Mouse (Mus musculus): ENCODE measurements around the gene Morn4. TPM values are rescaled to one million over a fixed set of nuclear protein-coding genes. Genes with fewer than 3 reads are reported as not detected.

The Morn4 gene
- total RNA-seq, 2 experiments from 2014 or later = 71.3 to 73.3 TPM

DNA sequence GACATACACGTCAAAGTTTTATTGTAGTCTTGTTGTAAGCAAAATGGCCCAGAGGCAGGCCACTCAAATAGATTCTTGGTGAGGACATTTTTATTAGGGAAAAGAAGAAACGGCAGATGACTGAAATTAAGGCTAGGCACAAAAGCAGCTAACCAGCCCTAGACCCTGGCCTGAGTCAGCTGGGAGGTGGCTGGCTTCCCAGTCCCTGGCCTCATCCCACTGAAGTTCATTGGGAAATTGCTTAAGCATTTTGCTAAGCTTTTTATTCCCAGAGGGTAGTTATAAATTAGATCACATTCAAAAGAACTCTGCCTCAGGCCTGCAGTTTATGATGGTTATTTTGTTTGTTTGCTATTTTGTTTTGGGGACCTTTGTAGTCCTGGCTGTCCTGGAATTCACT is 30.3 kb downstream of the Morn4 start:
- no peak for DNase-seq (ENCODE audit: extremely low spot score in 1 of 2, low spot score in 2 of 2)
- intact Hi-C loops (cut with DNase I) = no loop called here

DNA sequence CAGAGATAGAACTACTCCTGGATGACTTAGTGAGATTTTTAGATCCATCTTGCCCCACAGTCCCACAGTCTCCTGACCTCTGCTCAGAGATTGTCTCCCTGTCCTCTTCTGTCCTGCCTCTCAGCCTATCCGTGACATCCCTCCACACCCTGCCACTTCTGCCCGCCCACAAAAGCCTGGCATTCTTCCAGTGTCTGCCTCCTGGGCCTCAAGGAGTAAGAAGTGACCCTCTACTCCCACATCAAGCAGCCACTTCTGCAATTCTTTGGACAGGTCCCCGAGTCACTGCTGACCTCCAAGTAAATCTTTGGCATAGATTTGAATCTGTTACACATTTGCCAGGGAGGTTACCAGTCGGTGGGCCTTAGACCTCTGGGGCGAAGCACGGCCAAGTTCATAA is 31.9 kb downstream of the Morn4 start:
- intact Hi-C loops (cut with DNase I) = no loop called here
- DNase-seq (ENCODE audit: extremely low spot score in 1 of 2, low spot score in 2 of 2) = no peak

DNA sequence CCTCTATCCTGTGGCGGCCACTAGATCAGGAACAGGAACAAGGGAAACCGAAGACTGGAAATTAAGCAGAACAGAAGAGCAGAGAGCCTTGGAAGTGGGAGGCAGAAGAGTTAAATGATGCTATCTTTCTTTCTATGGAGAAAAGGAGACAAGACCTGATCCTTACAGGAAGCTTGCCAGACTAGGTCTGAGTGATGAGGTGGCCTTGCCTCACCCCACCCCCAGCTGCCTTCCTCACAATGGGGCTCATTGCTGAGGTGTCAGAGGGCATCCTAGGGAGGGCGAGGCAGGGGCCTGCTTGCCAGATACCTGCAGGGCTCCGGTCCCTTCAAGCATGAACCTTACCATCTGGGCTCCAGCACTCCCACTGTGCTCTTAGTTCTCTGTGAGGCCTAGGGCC is 34.2 kb downstream of the Morn4 start, which contains the start of gene 4933411K16Rik:
4933411K16Rik (plus strand) TSS at position 301 of the 400 bp plus-strand sequence.
- intact Hi-C loops (cut with DNase I) = no loop called here
- DNase-seq (ENCODE audit: extremely low spot score in 1 of 2, low spot score in 2 of 2) = no peak

DNA sequence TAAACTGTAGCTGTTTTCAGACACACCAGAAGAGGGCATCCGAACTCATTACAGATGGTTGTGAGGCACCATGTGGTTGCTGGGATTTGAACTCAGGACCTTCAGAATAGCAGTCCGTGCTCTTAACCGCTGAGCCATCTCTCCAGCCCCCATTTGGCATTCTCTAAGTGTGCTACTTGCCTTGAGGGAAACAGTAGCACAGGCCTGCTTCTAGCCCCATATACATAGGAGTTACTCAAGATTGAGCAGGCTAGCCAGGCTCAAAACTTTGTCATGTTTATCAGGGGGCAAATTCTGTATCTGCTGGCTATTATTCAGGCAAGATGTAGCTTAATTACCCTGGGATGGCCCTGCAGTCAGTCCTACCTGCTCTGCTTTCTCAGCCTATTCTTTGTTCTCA is 34.8 kb downstream of the Morn4 start:
- intact Hi-C loops (cut with DNase I) = no loop called here
- DNase-seq (ENCODE audit: extremely low spot score in 1 of 2, low spot score in 2 of 2) = no peak

DNA sequence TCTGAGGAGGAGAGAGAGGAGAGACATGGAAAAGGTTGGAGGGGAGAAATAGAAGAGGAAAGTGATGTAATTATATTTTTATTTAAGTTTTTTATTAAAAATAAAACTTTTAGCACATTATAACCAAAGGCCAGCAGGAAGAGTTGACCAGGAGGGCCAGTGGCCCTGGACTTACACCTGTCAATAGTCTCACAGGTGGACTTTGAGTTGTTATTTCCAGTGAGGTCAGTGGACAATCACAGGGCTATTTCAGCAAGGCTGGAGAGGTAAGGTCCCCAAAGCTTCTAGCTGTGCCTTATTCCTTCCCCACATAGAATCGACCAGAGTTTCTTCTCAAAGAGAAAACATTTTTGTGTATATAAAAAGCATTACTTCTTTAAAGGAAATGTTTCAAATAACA is 35.9 kb downstream of the Morn4 start:
- intact Hi-C loops (cut with DNase I) = no loop called here
- DNase-seq (ENCODE audit: extremely low spot score in 1 of 2, low spot score in 2 of 2) = no peak

DNA sequence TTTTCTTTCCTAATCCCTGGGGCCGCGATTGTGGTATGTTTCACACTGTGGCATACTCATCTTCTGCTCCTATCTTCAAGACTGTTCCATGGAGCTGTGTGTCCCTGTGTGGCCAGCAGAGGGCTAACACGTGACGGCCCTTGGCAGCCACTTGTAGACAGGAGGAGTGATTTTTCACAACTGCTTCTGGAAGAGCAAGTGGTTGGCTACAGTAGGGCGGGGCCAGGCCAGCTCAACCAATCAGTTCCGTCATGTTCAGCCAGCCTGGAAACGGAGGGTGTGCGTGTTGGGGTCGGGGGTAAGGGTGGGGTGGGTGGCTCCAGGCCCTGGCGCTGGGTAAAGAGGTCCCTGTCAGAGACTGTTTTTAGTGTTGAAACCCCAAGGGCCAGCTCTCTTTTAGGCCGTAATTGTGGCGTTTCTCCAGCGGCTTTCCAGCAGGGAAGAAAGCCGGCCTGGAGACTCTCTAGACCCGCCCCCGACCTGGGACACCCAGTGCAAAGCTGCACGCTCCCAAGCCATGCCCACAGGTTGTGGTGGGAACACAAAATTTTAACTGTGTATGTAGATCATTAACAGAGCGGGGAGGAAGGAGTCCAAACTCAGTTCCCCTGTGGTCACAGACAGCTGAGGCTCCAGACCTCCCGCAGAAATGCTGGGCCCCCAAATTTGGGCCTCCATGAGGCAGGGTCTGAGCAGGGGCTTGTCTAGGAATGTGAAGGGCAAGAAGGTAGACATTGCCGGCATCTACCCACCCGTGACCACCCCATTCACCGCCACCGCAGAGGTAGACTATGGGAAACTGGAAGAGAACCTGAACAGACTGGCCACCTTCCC is 40.7 kb downstream of the Morn4 start, which contains the start of gene Hoga1:
Hoga1 (plus strand) TSS at position 342 of the 834 bp plus-strand sequence.
- DNase-seq (ENCODE audit: extremely low spot score in 1 of 2, low spot score in 2 of 2) = peak; percentile 64 to 87
- intact Hi-C loops (cut with DNase I) = no loop called here

DNA sequence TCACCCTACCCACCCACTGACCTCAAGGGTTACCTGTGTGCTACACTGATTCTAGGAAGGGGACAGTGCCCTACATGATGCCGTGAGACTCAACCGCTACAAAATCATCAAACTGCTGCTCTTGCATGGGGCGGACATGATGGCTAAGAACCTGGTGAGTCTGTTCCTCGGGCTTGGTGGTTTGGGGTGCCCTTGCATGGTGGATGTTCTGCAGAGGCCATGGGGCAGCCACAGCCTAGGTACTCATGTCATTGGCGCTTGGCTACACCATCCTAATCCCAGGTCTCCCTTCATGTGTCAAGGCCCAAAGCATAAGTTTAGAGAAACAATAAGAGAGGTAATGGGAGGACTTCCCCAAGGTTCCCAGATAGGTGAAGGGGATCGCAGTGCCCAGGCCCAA is 42.2 kb downstream of the Morn4 start:
- intact Hi-C loops (cut with DNase I) = loop anchor here (5.0 kb wide), 1 partner anchor 123 kb away; no protein-coding TSS in a partner anchor

DNA sequence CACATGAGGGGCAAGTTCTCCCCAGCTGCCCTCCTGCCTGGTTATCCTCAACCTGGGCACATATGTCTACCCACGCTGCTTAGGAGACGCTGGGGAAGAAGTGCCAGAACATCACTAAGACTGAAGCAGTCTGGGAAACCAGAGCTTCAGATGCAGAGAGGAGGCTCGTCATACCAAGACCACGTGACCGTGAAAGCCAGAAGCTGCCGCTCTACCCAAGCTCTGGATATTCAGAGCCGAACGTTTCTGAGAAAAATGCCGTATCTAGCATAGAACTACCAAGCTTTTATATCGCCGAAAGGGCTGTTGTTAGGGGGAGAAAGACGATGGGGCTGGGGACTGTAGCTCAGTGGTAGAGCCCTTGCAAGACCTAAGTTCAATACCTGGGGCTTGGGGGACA is 47.8 kb downstream of the Morn4 start:
- no peak for DNase-seq (ENCODE audit: extremely low spot score in 1 of 2, low spot score in 2 of 2)
- intact Hi-C loops (cut with DNase I) = loop anchor here (5.0 kb wide), 1 partner anchor 109 kb away; the partner anchor contains the start of gene Marveld1

More for the DNA sequence above, 42.2 kb downstream of the Morn4 start:
- DNase-seq (ENCODE audit: extremely low spot score in 1 of 2, low spot score in 2 of 2) = no peak

DNA sequence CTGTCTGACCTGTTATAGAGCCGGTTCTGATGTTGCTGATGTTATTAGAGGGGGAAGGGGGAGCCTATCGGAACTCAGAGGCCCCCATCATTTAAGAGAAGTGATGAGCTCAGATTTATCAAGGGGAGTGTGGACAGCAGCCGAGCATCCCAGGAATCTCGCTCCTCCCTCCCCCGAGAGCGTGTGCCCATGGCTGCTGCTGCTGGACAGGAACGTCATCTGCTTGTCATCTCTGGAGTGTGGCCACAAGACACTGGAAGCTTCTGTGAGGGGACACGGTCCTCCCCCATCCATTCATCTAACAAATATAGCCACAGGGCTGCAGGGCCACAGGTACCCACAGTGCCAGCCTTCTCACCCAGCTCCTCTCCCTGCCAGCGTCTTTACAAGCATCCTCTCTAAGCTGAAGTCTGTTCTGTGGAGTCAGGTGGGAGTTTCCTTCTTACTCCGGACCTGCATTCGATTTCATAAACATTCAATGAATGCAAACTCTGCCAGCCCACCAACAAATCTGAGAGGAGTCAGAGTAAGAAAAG is 48.9 kb downstream of the Morn4 start:
- intact Hi-C loops (cut with DNase I) = loop anchor here (5.0 kb wide), 1 partner anchor 110 kb away; the partner anchor contains the start of gene Marveld1
- no peak for DNase-seq (ENCODE audit: extremely low spot score in 1 of 2, low spot score in 2 of 2)

DNA sequence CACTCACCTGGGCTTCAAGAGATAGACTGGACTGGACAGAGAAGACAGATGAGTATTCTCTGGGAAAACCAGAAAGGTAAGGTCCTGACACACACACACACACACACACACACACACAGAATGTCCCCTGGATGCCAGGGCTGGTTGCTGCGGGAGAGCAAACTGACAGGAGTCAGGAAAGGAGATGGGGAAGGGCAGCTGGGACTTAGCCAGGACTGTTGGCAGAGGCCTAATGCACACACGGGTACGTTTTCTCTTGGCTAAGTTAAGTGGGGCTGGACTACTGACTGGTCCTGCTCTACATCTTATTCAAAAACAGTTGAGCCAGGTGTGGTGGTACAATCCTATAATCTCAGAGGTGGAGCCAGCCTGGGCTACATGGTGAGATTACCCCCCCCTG is 49.8 kb downstream of the Morn4 start:
- DNase-seq (ENCODE audit: extremely low spot score in 1 of 2, low spot score in 2 of 2) = no peak
- intact Hi-C loops (cut with DNase I) = loop anchor here (5.0 kb wide), 1 partner anchor 111 kb away; the partner anchor contains the start of gene Marveld1

DNA sequence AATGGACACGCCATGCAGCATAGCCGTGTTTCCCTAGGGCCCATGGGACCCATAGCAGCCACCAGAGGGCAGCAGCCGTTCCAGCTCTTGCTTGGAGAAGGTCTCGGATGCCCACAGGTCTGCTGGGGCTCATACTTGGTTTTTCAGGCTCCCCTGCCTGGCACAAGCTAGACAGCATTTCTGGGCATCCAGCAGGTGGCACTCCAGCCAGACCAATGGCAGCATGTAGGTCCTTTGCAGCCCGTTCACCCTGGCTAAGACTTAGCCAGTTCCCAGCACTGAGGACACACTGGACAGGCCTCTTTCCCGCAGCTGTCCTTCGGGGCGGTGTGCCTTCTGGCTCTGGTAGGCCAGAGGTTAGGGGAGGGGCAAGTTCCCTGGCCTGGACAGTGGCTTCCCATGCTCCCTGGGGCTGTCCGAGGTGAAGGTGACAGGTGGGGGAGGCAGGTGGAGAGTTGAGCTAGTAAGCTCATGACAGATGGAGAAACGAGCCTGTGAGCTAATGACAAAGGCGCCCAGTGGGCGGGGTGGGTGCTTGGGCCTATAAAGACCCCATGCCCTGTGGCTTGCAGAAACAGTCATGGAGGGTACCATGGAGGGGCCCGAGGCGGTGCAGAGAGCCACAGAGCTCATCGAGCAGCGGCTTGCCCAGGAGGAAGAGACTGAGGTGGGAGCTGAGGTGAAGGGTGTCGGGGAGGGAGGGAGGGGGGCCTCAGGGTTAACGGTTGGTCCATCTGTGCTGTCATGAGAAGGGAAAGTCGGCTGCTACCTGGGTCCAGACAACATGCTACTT is 50.5 kb downstream of the Morn4 start, which contains the start of gene Ankrd2:
Ankrd2 (plus strand) TSS at position 545 of the 793 bp plus-strand sequence.
- peak; percentile 69 to 89 for DNase-seq (ENCODE audit: extremely low spot score in 1 of 2, low spot score in 2 of 2)
- intact Hi-C loops (cut with DNase I) = loop anchor here (5.0 kb wide), 1 partner anchor 112 kb away; the partner anchor contains the start of gene Marveld1

DNA sequence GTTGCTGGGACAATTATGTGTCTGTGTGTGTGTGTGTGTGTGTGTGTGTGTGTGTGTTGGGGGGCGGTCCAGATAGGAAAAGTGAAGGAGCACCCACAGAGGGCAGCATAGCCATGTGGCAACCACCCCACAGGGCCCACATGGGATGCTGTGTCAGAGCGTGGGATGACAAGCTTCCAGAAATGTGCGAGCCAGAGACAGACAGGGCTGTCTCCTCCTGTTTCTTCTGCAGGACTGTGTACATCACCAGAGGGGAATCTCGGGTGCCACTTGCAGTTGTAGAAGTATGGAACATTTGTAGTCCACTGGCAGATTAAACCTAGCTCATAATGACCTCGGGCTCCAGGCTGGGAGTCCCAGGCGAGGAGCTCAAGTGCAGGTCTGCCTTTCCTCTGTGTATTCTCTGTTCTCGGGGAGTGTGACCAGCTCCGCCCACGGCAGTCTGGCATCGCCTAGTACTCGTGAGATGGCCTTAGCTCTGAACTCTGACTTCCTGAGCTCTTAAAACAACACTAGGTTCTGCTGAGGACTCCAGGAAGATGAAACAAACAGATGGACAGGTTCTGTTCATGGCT is 51.2 kb downstream of the Morn4 start:
- intact Hi-C loops (cut with DNase I) = loop anchor here (5.0 kb wide), 1 partner anchor 112 kb away; the partner anchor contains the start of gene Marveld1
- no peak for DNase-seq (ENCODE audit: extremely low spot score in 1 of 2, low spot score in 2 of 2)

DNA sequence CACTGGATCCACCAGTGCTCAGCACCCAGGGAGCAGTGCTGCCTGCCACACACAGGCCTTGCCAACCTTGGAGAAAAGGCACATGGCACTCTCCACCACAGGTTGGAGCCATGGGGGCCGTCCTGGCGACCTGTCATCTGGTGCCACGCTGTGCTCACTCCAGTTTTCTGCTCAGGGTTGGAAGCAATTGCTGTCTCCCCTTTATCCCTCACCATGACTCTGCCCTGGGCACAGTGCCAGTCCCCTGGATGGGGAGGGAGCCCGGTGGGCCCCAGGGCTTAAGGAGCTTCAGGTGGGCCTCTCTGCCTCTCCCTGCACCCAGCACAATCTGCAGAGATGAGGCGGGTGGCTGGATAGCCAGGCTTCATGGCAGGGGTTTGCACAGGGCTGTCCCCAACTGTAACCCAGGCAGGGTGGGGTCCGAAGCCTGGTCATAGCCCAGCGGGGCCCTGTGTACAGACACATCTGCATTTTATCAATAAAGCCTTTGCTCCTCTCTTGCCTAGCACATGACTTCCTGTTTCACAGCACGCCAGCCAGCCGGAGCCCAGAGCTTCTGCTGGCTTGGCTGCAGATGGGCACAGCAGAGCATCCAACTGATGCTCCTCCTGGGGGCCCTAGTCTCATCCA is 51.9 kb downstream of the Morn4 start:
- intact Hi-C loops (cut with DNase I) = no loop called here
- DNase-seq (ENCODE audit: extremely low spot score in 1 of 2, low spot score in 2 of 2) = peak in 1 of 2 experiments; percentile 48

DNA sequence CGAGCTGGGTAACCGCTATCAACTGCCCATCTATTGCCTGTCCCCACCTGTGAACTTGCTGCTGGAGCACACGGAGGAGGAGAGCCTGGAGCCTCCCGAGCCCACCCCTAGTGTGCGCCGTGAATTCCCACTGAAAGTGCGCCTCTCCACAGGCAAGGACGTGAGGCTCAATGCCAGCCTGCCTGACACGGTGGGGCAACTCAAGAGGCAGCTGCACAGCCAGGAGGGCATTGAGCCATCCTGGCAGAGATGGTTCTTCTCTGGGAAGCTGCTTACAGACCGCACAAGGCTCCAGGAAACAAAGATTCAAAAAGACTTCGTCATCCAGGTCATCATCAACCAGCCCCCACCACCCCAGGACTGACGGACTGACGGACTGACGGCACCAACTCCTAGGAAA is 52.5 kb downstream of the Morn4 start:
- no peak for DNase-seq (ENCODE audit: extremely low spot score in 1 of 2, low spot score in 2 of 2)
- intact Hi-C loops (cut with DNase I) = no loop called here

DNA sequence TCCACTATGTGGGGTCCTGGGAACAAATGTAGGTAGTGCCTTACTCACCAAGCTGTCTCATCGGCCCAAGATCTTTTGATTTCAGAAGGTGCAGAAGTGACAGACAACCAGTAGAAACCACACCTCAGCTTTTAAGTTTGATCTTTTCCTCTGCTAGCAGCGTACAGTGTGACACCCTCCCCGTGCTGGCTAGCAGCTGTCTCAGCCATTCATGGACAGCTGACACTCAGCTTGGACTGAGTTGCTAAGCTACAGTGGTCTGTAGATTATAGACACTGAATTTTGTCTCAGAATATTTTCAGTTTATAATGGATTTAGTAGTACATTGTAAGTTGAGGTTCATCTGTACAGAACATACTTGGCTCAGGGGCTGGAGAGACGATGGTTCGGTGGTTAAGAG is 55.0 kb downstream of the Morn4 start:
- intact Hi-C loops (cut with DNase I) = no loop called here
- no peak for DNase-seq (ENCODE audit: extremely low spot score in 1 of 2, low spot score in 2 of 2)

DNA sequence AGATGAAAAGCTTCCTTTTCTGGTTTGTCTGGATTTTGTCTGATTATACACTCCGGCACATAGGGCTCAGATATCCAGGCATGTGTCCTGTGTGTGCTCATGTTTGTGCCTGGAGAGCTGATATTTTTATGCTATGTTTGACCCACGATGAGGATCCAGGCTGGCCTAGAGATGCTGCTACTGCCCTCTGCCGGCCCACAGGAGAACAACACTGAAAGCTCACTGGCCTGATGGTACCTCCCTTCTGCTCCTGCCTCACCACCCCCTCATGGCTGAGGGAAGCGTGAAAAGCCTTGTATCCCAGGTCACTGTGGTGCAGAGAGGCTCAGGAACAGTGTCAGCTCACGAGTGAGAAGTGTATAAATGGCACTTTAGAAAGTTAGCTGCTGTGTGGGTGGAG is 60.0 kb downstream of the Morn4 start:
- peak; percentile 64 to 79 for DNase-seq (ENCODE audit: extremely low spot score in 1 of 2, low spot score in 2 of 2)
- intact Hi-C loops (cut with DNase I) = no loop called here
